Mouse (Mus musculus) forebrain, embryonic 14.5 days (tissue): Measurements from ENCODE around the gene Eprs. TPM values are rescaled to one million over a fixed set of nuclear protein-coding genes. Genes with fewer than 3 reads are reported as not detected.

Experiments
- ATAC-seq: fragments of 200-750 bp; cut with Nextera tagmentation; 2 replicates; pipeline ENCODE4 v1.8.0; 2017; ENCODE audit warnings: mild to moderate bottlenecking, moderate library complexity
- DNase-seq: peaks from one replicate; pipeline ENCODE4 v3.0.0-alpha.2; 2015; ENCODE audit warnings: low spot score
- H3K27ac ChIP-seq: fragments of 300-500 bp; sonication (generic); 2 replicates; pipeline ENCODE4 v1.5.1; 2014; ENCODE audit warnings: low read depth, mild to moderate bottlenecking, control low read depth, low read length, moderate library complexity
- H3K27me3 ChIP-seq: fragments of 300-500 bp; sonication (generic); replicated peaks from 2 replicates; pipeline ENCODE4 v1.6.1; 2014; ENCODE audit warnings: low read length, control low read depth, mixed read lengths; ENCODE audit not compliant: control insufficient read depth, insufficient read depth
- H3K36me3 ChIP-seq: fragments of 300-500 bp; sonication (generic); 2 replicates; pipeline ENCODE4 v1.6.1; 2014; ENCODE audit warnings: low read length, control low read depth; ENCODE audit not compliant: control insufficient read depth, insufficient read depth
- H3K4me1 ChIP-seq: fragments of 300-500 bp; sonication (generic); 2 replicates; pipeline ENCODE4 v1.6.1; 2014; ENCODE audit warnings: antibody characterized with exemption, low read length, control low read depth; ENCODE audit not compliant: control insufficient read depth, insufficient read depth
- H3K4me2 ChIP-seq: fragments of 300-500 bp; sonication (generic); 2 replicates; pipeline ENCODE4 v1.6.1; 2014; ENCODE audit warnings: mild to moderate bottlenecking, control low read depth, low read length
- H3K4me3 ChIP-seq: fragments of 300-500 bp; sonication (generic); 2 replicates; pipeline ENCODE4 v1.5.1; 2014; ENCODE audit warnings: low read depth, low read length, control low read depth
- H3K9ac ChIP-seq: fragments of 300-500 bp; sonication (generic); 2 replicates; pipeline ENCODE4 v1.6.1; 2014; ENCODE audit warnings: mild to moderate bottlenecking, low read length, control low read depth, moderate library complexity
- H3K9me3 ChIP-seq: fragments of 300-500 bp; sonication (generic); replicated peaks from 2 replicates; pipeline ENCODE4 v1.6.1; 2016; ENCODE audit warnings: low read length, control low read depth, mixed read lengths; ENCODE audit not compliant: control insufficient read depth
- WGBS: fragments of 180-500 bp; shearing (Covaris S2); extraction: QIAGEN DNeasy Blood & Tissue Kit; methylation state at CpG from one replicate; pipeline ENCODE4 v1.1.7; 2014; 5-methylcytosine and 5-hydroxymethylcytosine counted together
- polyA plus RNA-seq: library from polyadenylated mRNA; unstranded; fragments of >200 nt; fragmentation: Nextera tagmentation; extraction: Ambion mirVana; gene quantifications from 2 replicates; pipeline ENCODE4 v1.2.1, GENCODE M21; 2014

The Eprs gene
- polyA plus RNA-seq, 1 experiment from 2014 or later, result 142 TPM

- Histone ChIP-seq H3K4me3 (no peak overlapping the region), H3K27ac (no peak overlapping the region), H3K9ac (no peak overlapping the region), H3K4me2 (no peak overlapping the region), H3K27me3 (no peaks in the 10 kb centered on the region), H3K36me3 (peaks cover 93% of the 10 kb centered on the region), H3K9me3 (no peaks in the 10 kb centered on the region), H3K4me1 (no peaks in the 10 kb centered on the region)
- ATAC-seq (no peak), DNase-seq (no peak)
Measured at GRCm38 (mm10) chr1:185376390-185376789, 13.5 kb downstream of the Eprs start.

DNA sequence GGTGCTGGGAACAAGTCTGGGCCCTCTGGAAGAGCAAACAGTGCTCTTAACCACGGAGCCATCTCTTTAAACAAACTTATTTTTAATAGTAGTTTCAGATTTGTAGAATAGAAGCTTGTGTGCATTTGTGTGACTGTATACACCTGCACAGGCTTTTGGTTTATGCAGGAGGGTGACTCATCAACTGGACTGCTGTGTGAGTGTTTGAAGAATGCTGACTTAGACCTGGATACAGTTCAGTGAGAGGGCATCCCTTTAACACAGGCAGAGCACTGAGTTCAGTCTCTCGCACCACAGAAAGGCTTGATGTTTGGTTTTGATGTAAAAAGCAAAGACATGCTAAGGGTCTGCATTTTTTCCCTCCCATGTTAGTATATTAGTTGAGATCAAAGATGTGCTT lies 14.6 kb downstream of the Eprs start:
- Histone ChIP-seq H3K4me1 (no peaks in the 10 kb centered on the region), H3K9ac (no peak overlapping the region), H3K4me3 (no peak overlapping the region), H3K4me2 (no peak overlapping the region), H3K27me3 (no peaks in the 10 kb centered on the region), H3K36me3 (peaks cover 91% of the 10 kb centered on the region), H3K27ac (no peak overlapping the region), H3K9me3 (no peaks in the 10 kb centered on the region)
- ATAC-seq, result no peak
- DNase-seq, result no peak
- WGBS, result 96% methylated on average over 2 of the region's 2 CpGs

DNA sequence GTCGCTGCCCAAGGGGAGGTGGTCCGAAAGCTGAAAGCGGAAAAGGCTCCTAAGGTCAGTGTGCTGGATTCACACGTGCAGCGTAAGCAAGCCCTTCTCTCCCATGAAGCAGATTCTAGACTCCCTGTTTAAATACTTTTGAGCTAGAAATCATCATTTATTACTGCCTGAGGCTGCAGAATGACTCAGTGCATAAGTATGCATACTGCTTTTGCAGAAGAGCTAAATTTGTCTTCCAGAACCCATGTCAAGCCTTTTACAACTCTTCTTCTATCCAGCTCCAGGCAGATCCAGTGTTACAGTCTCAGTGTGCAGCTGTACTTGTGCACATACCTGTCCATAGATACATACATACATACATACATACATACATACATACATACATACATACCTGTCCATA lies 38.8 kb downstream of the Eprs start:
- WGBS, result 95% methylated on average over 5 of the region's 5 CpGs
- Histone ChIP-seq H3K27me3 (no peaks in the 10 kb centered on the region), H3K36me3 (peaks cover 77% of the 10 kb centered on the region), H3K9ac (no peak overlapping the region), H3K9me3 (no peaks in the 10 kb centered on the region), H3K4me2 (no peak overlapping the region), H3K4me3 (no peak overlapping the region), H3K27ac (no peak overlapping the region), H3K4me1 (no peaks in the 10 kb centered on the region)
- ATAC-seq, result no peak
- DNase-seq, result no peak

DNA sequence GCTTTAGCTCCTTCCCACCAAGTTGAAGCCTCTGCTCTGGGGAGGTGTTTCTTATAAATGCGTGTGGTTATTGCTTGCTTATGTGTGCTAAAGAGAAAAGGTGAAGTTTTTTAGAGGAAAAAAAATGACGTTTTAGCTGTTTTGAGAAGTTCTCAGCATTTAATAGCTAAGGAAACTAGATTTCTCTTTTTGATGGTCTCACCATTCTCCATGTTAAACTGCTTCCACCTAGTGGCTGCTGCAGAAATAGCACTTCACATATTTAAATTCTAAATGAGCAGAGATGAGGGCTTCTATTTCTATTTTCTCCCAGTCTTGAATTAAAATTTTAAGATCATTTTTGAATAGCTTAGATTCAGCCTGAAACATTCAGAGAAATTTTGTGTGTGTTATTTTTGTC lies 41.2 kb downstream of the Eprs start:
- Histone ChIP-seq H3K4me3 (no peak overlapping the region), H3K36me3 (peaks cover 77% of the 10 kb centered on the region), H3K4me2 (no peak overlapping the region), H3K27ac (no peak overlapping the region), H3K9me3 (no peaks in the 10 kb centered on the region), H3K27me3 (no peaks in the 10 kb centered on the region), H3K9ac (no peak overlapping the region), H3K4me1 (no peaks in the 10 kb centered on the region)
- 28% methylated on average over 2 of the region's 2 CpGs for WGBS
- DNase-seq (peak; percentile 72), ATAC-seq (no peak)

DNA sequence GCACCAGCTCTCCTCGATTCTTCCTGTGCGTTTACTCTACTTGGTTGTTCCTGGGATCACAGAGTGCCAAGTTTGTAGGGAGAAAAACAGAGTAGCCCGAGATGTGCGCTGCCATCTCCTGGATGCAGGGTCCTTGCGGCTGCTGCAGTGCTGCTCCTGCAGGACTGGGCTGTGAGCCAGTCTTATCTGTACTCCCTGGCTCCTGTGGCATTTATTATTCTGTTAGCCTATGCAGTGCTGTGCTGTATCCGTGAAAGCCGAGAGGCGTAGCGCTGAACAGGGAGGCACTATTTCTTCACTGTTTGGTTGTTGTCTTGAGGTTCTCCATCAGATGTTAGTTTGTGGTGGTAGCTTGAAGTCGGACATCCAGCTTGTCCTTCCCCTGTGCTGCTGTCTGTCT lies 43.1 kb downstream of the Eprs start:
- Histone ChIP-seq H3K36me3 (peaks cover 78% of the 10 kb centered on the region), H3K4me2 (no peak overlapping the region), H3K27ac (no peak overlapping the region), H3K4me3 (no peak overlapping the region), H3K27me3 (no peaks in the 10 kb centered on the region), H3K4me1 (no peaks in the 10 kb centered on the region), H3K9ac (no peak overlapping the region; the same call in 1 of the 2 replicates), H3K9me3 (no peaks in the 10 kb centered on the region)
- DNase-seq, result no peak
- ATAC-seq, result no peak
- WGBS, result 85% methylated on average over 10 of the region's 10 CpGs

- Histone ChIP-seq H3K27ac (no peak overlapping the region), H3K4me1 (no peaks in the 10 kb centered on the region), H3K9ac (no peak overlapping the region), H3K4me2 (no peak overlapping the region), H3K36me3 (peaks cover 83% of the 10 kb centered on the region), H3K4me3 (no peak overlapping the region), H3K27me3 (no peaks in the 10 kb centered on the region), H3K9me3 (no peaks in the 10 kb centered on the region)
- WGBS, result 80% methylated on average over 3 of the region's 3 CpGs
- DNase-seq, result peak; percentile 55
- ATAC-seq, result no peak
Measured at GRCm38 (mm10) chr1:185409831-185410230, 47.0 kb downstream of the Eprs start.

GRCm38 (mm10) chr1:185418011-185418410 lies 55.2 kb downstream of the Eprs start:
- Histone ChIP-seq H3K9ac (no peak overlapping the region), H3K4me1 (no peaks in the 10 kb centered on the region), H3K4me2 (no peak overlapping the region), H3K9me3 (no peaks in the 10 kb centered on the region), H3K27ac (no peak overlapping the region), H3K36me3 (peaks cover 82% of the 10 kb centered on the region), H3K27me3 (no peaks in the 10 kb centered on the region), H3K4me3 (no peak overlapping the region)
- WGBS, result 90% methylated on average over 9 of the region's 9 CpGs
- DNase-seq (peak; percentile 36), ATAC-seq (no peak)

GRCm38 (mm10) chr1:185419805-185420204 lies 57.0 kb downstream of the Eprs start:
- Histone ChIP-seq H3K27ac (no peak overlapping the region), H3K4me2 (no peak overlapping the region), H3K27me3 (no peaks in the 10 kb centered on the region), H3K9ac (no peak overlapping the region), H3K4me1 (no peaks in the 10 kb centered on the region), H3K4me3 (no peak overlapping the region), H3K9me3 (no peaks in the 10 kb centered on the region), H3K36me3 (peaks cover 77% of the 10 kb centered on the region)
- DNase-seq, result no peak
- ATAC-seq, result no peak
- WGBS, result 86% methylated on average over 5 of the region's 5 CpGs

- 94% methylated on average over 6 of the region's 6 CpGs for WGBS
- no peaks in the 10 kb centered on the region for H3K4me1 ChIP-seq
- no peak overlapping the region for H3K4me2 ChIP-seq
- no peaks in the 10 kb centered on the region for H3K27me3 ChIP-seq
- no peak overlapping the region for H3K27ac ChIP-seq
- H3K36me3 ChIP-seq, result peaks cover 75% of the 10 kb centered on the region
- H3K4me3 ChIP-seq, result no peak overlapping the region
- no peaks in the 10 kb centered on the region for H3K9me3 ChIP-seq
- H3K9ac ChIP-seq, result no peak overlapping the region
- DNase-seq (no peak), ATAC-seq (no peak)
Measured at GRCm38 (mm10) chr1:185420776-185421175, 57.9 kb downstream of the Eprs start.
